Mouse (Mus musculus): Measurements from ENCODE around the gene Fibp. TPM values are rescaled to one million over a fixed set of nuclear protein-coding genes. Genes with fewer than 3 reads are reported as not detected.

Gene Fibp
- polyA plus RNA-seq, 1 experiment: 69.7 TPM

- no peak overlapping the region for H3K27ac ChIP-seq (ENCODE audit: insufficient read depth, low read depth, low read length)
- peaks cover 31% of the 10 kb centered on the region for H3K4me1 ChIP-seq (ENCODE audit: control insufficient read depth, insufficient read depth, low read length)
- no peak overlapping the region for H3K4me3 ChIP-seq (ENCODE audit: insufficient read depth, low read length)
- TF ChIP-seq CTCF (IDR thresholded peaks at IDR 0.05; ENCODE audit: low read depth, low read length) (no peak), POLR2A (IDR thresholded peaks at IDR 0.05; ENCODE audit: borderline replicate concordance, low read depth, low read length) (no peak)
Measured at GRCm38 (mm10) chr19:5429806-5430205, 30.6 kb upstream of the Fibp start.

GRCm38 (mm10) chr19:5430408-5430807, 30.0 kb upstream of the Fibp start:
- TF ChIP-seq CTCF (IDR thresholded peaks at IDR 0.05; ENCODE audit: low read depth, low read length) (no peak), POLR2A (IDR thresholded peaks at IDR 0.05; ENCODE audit: borderline replicate concordance, low read depth, low read length) (no peak)

GRCm38 (mm10) chr19:5431911-5432464, 28.4 kb upstream of the Fibp start:
- no peak overlapping the region for H3K27ac ChIP-seq (ENCODE audit: insufficient read depth, low read depth, low read length)
- peaks cover 25% of the 10 kb centered on the region for H3K4me1 ChIP-seq (ENCODE audit: control insufficient read depth, insufficient read depth, low read length)
- TF ChIP-seq POLR2A (IDR thresholded peaks at IDR 0.05; ENCODE audit: borderline replicate concordance, low read depth, low read length) (no peak), CTCF (IDR thresholded peaks at IDR 0.05; ENCODE audit: low read depth, low read length) (no peak)
- H3K4me3 ChIP-seq (ENCODE audit: insufficient read depth, low read length): no peak overlapping the region

More at GRCm38 (mm10) chr19:5430408-5430807, 30.0 kb upstream of the Fibp start:
- peaks cover 31% of the 10 kb centered on the region for H3K4me1 ChIP-seq (ENCODE audit: control insufficient read depth, insufficient read depth, low read length)
- H3K27ac ChIP-seq (ENCODE audit: insufficient read depth, low read depth, low read length): no peak overlapping the region
- no peak overlapping the region for H3K4me3 ChIP-seq (ENCODE audit: insufficient read depth, low read length)

- peaks cover 23% of the 10 kb centered on the region for H3K4me1 ChIP-seq (ENCODE audit: control insufficient read depth, insufficient read depth, low read length)
- TF ChIP-seq POLR2A (IDR thresholded peaks at IDR 0.05; ENCODE audit: borderline replicate concordance, low read depth, low read length): no peak
- TF ChIP-seq CTCF (IDR thresholded peaks at IDR 0.05; ENCODE audit: low read depth, low read length): peak; percentile 40; the same call in 1 of the 2 replicates
- H3K4me3 ChIP-seq (ENCODE audit: insufficient read depth, low read length): peak overlapping the region; percentile 59
- peak overlapping the region; percentile 21 for H3K27ac ChIP-seq (ENCODE audit: insufficient read depth, low read depth, low read length)
Measured at GRCm38 (mm10) chr19:5432992-5433852, 27.2 kb upstream of the Fibp start.

GRCm38 (mm10) chr19:5433951-5434350, 26.5 kb upstream of the Fibp start:
- TF ChIP-seq POLR2A (IDR thresholded peaks at IDR 0.05; ENCODE audit: borderline replicate concordance, low read depth, low read length) (no peak), CTCF (IDR thresholded peaks at IDR 0.05; ENCODE audit: low read depth, low read length) (no peak)
- Histone ChIP-seq H3K4me3 (ENCODE audit: insufficient read depth, low read length) (no peak overlapping the region), H3K4me1 (ENCODE audit: control insufficient read depth, insufficient read depth, low read length) (peaks cover 23% of the 10 kb centered on the region), H3K27ac (ENCODE audit: insufficient read depth, low read depth, low read length) (no peak overlapping the region)

GRCm38 (mm10) chr19:5444371-5444908, 16.0 kb upstream of the Fibp start:
- Histone ChIP-seq H3K27ac (ENCODE audit: insufficient read depth, low read depth, low read length) (no peak overlapping the region), H3K4me1 (ENCODE audit: control insufficient read depth, insufficient read depth, low read length) (peaks cover 5% of the 10 kb centered on the region), H3K4me3 (ENCODE audit: insufficient read depth, low read length) (no peak overlapping the region)
- TF ChIP-seq CTCF (IDR thresholded peaks at IDR 0.05; ENCODE audit: low read depth, low read length) (no peak), POLR2A (IDR thresholded peaks at IDR 0.05; ENCODE audit: borderline replicate concordance, low read depth, low read length) (no peak)

- Histone ChIP-seq H3K4me1 (ENCODE audit: control insufficient read depth, insufficient read depth, low read length) (peaks cover 5% of the 10 kb centered on the region), H3K27ac (ENCODE audit: insufficient read depth, low read depth, low read length) (no peak overlapping the region), H3K4me3 (ENCODE audit: insufficient read depth, low read length) (no peak overlapping the region)
- no peak for TF ChIP-seq CTCF (IDR thresholded peaks at IDR 0.05; ENCODE audit: low read depth, low read length)
- no peak for TF ChIP-seq POLR2A (IDR thresholded peaks at IDR 0.05; ENCODE audit: borderline replicate concordance, low read depth, low read length)
Measured at GRCm38 (mm10) chr19:5444954-5445353, 15.5 kb upstream of the Fibp start.

- H3K4me1 ChIP-seq (ENCODE audit: control insufficient read depth, insufficient read depth, low read length): peaks cover 5% of the 10 kb centered on the region
Measured at GRCm38 (mm10) chr19:5445747-5446146, 14.7 kb upstream of the Fibp start.

GRCm38 (mm10) chr19:5447515-5448353, 12.7 kb upstream of the Fibp start, which contains the start of gene Fosl1:
Gene Fosl1, plus strand, starts transcription at chr19:5447547.
- Histone ChIP-seq H3K27ac (ENCODE audit: insufficient read depth, low read depth, low read length) (no peak within 1 kb of the TSS), H3K4me1 (ENCODE audit: control insufficient read depth, insufficient read depth, low read length) (peaks cover 5% of the 10 kb centered on the region), H3K4me3 (ENCODE audit: insufficient read depth, low read length) (peak within 1 kb of the TSS; percentile 73)
- TF ChIP-seq CTCF (IDR thresholded peaks at IDR 0.05; ENCODE audit: low read depth, low read length) (no peak), POLR2A (IDR thresholded peaks at IDR 0.05; ENCODE audit: borderline replicate concordance, low read depth, low read length) (no peak)

More at GRCm38 (mm10) chr19:5445747-5446146, 14.7 kb upstream of the Fibp start:
- Histone ChIP-seq H3K27ac (ENCODE audit: insufficient read depth, low read depth, low read length) (no peak overlapping the region), H3K4me3 (ENCODE audit: insufficient read depth, low read length) (no peak overlapping the region)
- TF ChIP-seq CTCF (IDR thresholded peaks at IDR 0.05; ENCODE audit: low read depth, low read length): no peak
- TF ChIP-seq POLR2A (IDR thresholded peaks at IDR 0.05; ENCODE audit: borderline replicate concordance, low read depth, low read length): no peak

Measured in bone marrow macrophage, adult 2 months (primary cell).